ENCODE assay signal across 8 mouse cellular contexts in genomic region chr15:79604990-79605665, GRCm38 (mm10). TPM values are rescaled to one million over a fixed set of nuclear protein-coding genes. Genes with fewer than 3 reads are reported as not detected.
DNase-seq lines count a peak whose midpoint lies in the region; ATAC-seq and TF ChIP-seq lines count a peak whose summit lies in the region.

TSS of gene Dmc1 (minus strand) at chr15:79605109.

- intact Hi-C loops in left cerebral cortex, adult 2 months (cut with DNase I), result loop anchor here (5.0 kb wide), 3 partner anchors 43 to 363 kb away; no protein-coding TSS in a partner anchor

- peak; percentile 19 for DNase-seq in layer of hippocampus, adult 11-12 months (ENCODE audit: low spot score)
- no peak for DNase-seq in layer of hippocampus, adult 9-10 months (ENCODE audit: low spot score)
- DNase-seq in embryo, embryonic 9.5 days (ENCODE audit: extremely low spot score), result peak; percentile 75
- DNase-seq in kidney, postnatal 36 days, result peak; percentile 23 to 62
- DNase-seq in left cerebral cortex, adult 2 months (ENCODE audit: extremely low spot score in 1 of 2, low spot score in 2 of 2), result no peak

- no peaks in the 10 kb centered on the region for H3K36me3 ChIP-seq in heart, embryonic 15.5 days
- no peaks in the 10 kb centered on the region for H3K36me3 ChIP-seq in stomach, embryonic 15.5 days

- no peak within 1 kb of the TSS for H3K27ac ChIP-seq in heart, embryonic 15.5 days
- H3K27ac ChIP-seq in stomach, embryonic 15.5 days, result no peak within 1 kb of the TSS
- H3K27ac ChIP-seq in left cerebral cortex, adult 2 months, result no peak within 1 kb of the TSS

- peak within 1 kb of the TSS; percentile 43 for H3K4me3 ChIP-seq in heart, embryonic 15.5 days
- H3K4me3 ChIP-seq in stomach, embryonic 15.5 days (replicated peaks), result peak within 1 kb of the TSS; percentile 39
- no peak within 1 kb of the TSS for H3K4me3 ChIP-seq in left cerebral cortex, adult 2 months

- peak within 1 kb of the TSS; percentile 65 for H3K4me2 ChIP-seq in heart, embryonic 15.5 days
- H3K4me2 ChIP-seq in stomach, embryonic 15.5 days, result peak within 1 kb of the TSS; percentile 56

- 10% methylated on average over 37 of the region's 37 CpGs for WGBS in heart, embryonic 15.5 days
- 12% methylated on average over 37 of the region's 37 CpGs for WGBS in stomach, embryonic 15.5 days

- peak within 1 kb of the TSS; percentile 45 for H3K9ac ChIP-seq in heart, embryonic 15.5 days
- H3K9ac ChIP-seq in stomach, embryonic 15.5 days, result peak within 1 kb of the TSS; percentile 29; the same call in 1 of the 2 replicates

- no peak for TF ChIP-seq CTCF in left cerebral cortex, adult 2 months (IDR thresholded peaks at IDR 0.05)

- peaks cover 10% of the 10 kb centered on the region for H3K4me1 ChIP-seq in heart, embryonic 15.5 days (replicated peaks)
- H3K4me1 ChIP-seq in stomach, embryonic 15.5 days, result peaks cover 7% of the 10 kb centered on the region; the same call in 1 of the 2 replicates

- H3K27me3 ChIP-seq in heart, embryonic 15.5 days, result no peaks in the 10 kb centered on the region
- H3K27me3 ChIP-seq in stomach, embryonic 15.5 days (replicated peaks), result no peaks in the 10 kb centered on the region

- no peaks in the 10 kb centered on the region for H3K9me3 ChIP-seq in heart, embryonic 15.5 days (replicated peaks)
- H3K9me3 ChIP-seq in stomach, embryonic 15.5 days, result no peaks in the 10 kb centered on the region

- ATAC-seq in heart, embryonic 15.5 days (replicated peaks; ENCODE audit: insufficient number of reproducible peaks, insufficient read depth, low FRiP score, low read depth), result peak; percentile 58
- peak; percentile 59 for ATAC-seq in megakaryocyte-erythroid progenitor cell, adult 5-6 weeks (replicated peaks; ENCODE audit: low FRiP score, low TSS enrichment, poor library complexity, severe bottlenecking)
- ATAC-seq in stomach, embryonic 15.5 days (ENCODE audit: insufficient read depth, low FRiP score, low read depth), result no peak

RNA-seq across cellular contexts. Expression of gene Dmc1, which starts in this region (rescaled TPM):
- polyA plus RNA-seq in heart, embryonic 15.5 days (2015; fragmentation: Nextera tagmentation; extraction: Ambion mirVana), result 1.3 and 1.5 TPM in 2 replicates
- total RNA-seq in megakaryocyte-erythroid progenitor cell, adult 5-6 weeks (2014; fragmentation: Nextera tagmentation), result not detected in 2 replicates
- total RNA-seq in megakaryocyte-erythroid progenitor cell, adult 5-6 weeks (2017), result 1.2 TPM in 1 of 2 replicates, not detected in the other
- polyA plus RNA-seq in stomach, embryonic 15.5 days (2015; fragmentation: Nextera tagmentation; extraction: Ambion mirVana), result 2.8 TPM in 2 replicates
- under 1 TPM; 0.66 to 0.91 TPM for total RNA-seq in left cerebral cortex, adult 2 months (2021)

Comparison
In these comparisons a context has a peak if more than half of its experiments do, and no peak if none do; other contexts are left out.
1. DNase-seq: peak in layer of hippocampus, adult 11-12 months (single experiment), embryo, embryonic 9.5 days (single experiment) and kidney, postnatal 36 days (2 of 2); none in layer of hippocampus, adult 9-10 months (single experiment) and left cerebral cortex, adult 2 months (0 of 2).